Mouse (Mus musculus): ENCODE results near the gene Brd2.

DNA sequence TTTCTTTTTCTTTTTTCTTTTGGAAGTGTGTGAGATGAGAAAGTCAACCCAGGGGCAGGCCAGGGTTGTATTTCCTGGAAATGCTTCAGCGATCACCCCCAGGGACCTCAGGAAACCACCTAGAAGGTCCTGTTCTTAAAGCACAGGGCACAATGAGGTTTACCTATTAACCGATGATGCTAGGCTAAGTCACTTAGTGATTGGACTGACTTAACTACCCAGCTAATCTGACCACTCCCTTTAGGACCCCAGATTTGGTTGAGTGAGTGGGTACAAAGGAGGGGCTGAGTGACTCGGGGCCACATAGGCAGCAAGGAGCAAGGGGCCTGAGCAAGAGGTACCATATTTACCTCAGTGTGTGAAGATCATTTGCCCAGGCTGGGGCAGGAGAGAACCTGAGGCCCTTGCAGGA is 22.5 kb upstream of the Brd2 start:
- TF ChIP-seq GATA1 (IDR thresholded peaks at IDR 0.05; ENCODE audit: borderline replicate concordance, low read length) (no peak), FLI1 (IDR thresholded peaks at IDR 0.05; ENCODE audit: low read length) (no peak)
